In genomic region chr2:33318491-33318964, GRCm38 (mm10) we compare ENCODE assay signal across 12 mouse cellular contexts. TPM values are rescaled to one million over a fixed set of nuclear protein-coding genes. Genes with fewer than 3 reads are reported as not detected.
DNase-seq lines count a peak whose midpoint lies in the region; ATAC-seq and TF ChIP-seq lines count a peak whose summit lies in the region.
"Had no signal": no experiment of that assay in that cellular context is flagged by ENCODE, and none has a peak within 500 bp of the region (broad histone marks: within the 10 kb centered on the region; RNA-seq: fewer than 3 reads in every experiment).

No protein-coding gene starts in this region.

- no peak for TF ChIP-seq CTCF in kidney, adult 2 months (conservative IDR thresholded peaks at IDR 0.05; ENCODE audit: insufficient read depth, insufficient read length, low read depth, low read length)

- H3K36me3 ChIP-seq in forebrain, embryonic 13.5 days (ENCODE audit: poor library complexity, severe bottlenecking), result peaks cover 28% of the 10 kb centered on the region
- peaks cover 17% of the 10 kb centered on the region for H3K36me3 ChIP-seq in forebrain, embryonic 12.5 days (replicated peaks)
- no peaks in the 10 kb centered on the region for H3K36me3 ChIP-seq in hindbrain, embryonic 10.5 days
- H3K36me3 ChIP-seq in kidney, adult 2 months (ENCODE audit: control insufficient read depth, insufficient read depth, low read length), result no peaks in the 10 kb centered on the region
- H3K36me3 ChIP-seq: limb, embryonic 12.5 days had no signal

- no peak overlapping the region for H3K9ac ChIP-seq in forebrain, embryonic 13.5 days
- H3K9ac ChIP-seq in forebrain, embryonic 12.5 days, result no peak overlapping the region
- H3K9ac ChIP-seq: limb, embryonic 12.5 days had no signal

- TF ChIP-seq POLR2A in kidney, adult 2 months (IDR thresholded peaks at IDR 0.05; ENCODE audit: low read depth, low read length), result no peak

- H3K4me1 ChIP-seq in forebrain, embryonic 13.5 days, result peaks cover 24% of the 10 kb centered on the region
- H3K4me1 ChIP-seq in forebrain, embryonic 12.5 days, result peaks cover 19% of the 10 kb centered on the region
- H3K4me1 ChIP-seq in hindbrain, embryonic 10.5 days (replicated peaks), result peaks cover 43% of the 10 kb centered on the region
- no peaks in the 10 kb centered on the region for H3K4me1 ChIP-seq in kidney, adult 2 months (ENCODE audit: control insufficient read depth, insufficient read depth, low read length)

- H3K4me2 ChIP-seq in forebrain, embryonic 13.5 days, result no peak overlapping the region
- H3K4me2 ChIP-seq in forebrain, embryonic 12.5 days, result no peak overlapping the region
- H3K4me2 ChIP-seq: limb, embryonic 12.5 days had no signal

- 75% methylated on average over 8 of the region's 8 CpGs for WGBS in forebrain, embryonic 13.5 days
- WGBS in forebrain, embryonic 12.5 days, result 81% methylated on average over 8 of the region's 8 CpGs
- WGBS in hindbrain, embryonic 10.5 days, result 74% methylated on average over 8 of the region's 8 CpGs
- 60% methylated on average over 8 of the region's 8 CpGs for WGBS in kidney, adult 2 months

- H3K27me3 ChIP-seq in forebrain, embryonic 13.5 days, result no peaks in the 10 kb centered on the region
- H3K27me3 ChIP-seq in forebrain, embryonic 12.5 days, result no peaks in the 10 kb centered on the region
- peaks cover 47% of the 10 kb centered on the region for H3K27me3 ChIP-seq in hindbrain, embryonic 10.5 days (ENCODE audit: insufficient read depth, poor library complexity, severe bottlenecking)
- no peaks in the 10 kb centered on the region for H3K27me3 ChIP-seq in kidney, adult 2 months (replicated peaks; ENCODE audit: control insufficient read depth, insufficient read depth, low read length)
- H3K27me3 ChIP-seq: limb, embryonic 12.5 days had no signal

- ATAC-seq in forebrain, embryonic 13.5 days, result no peak
- no peak for ATAC-seq in forebrain, embryonic 12.5 days (ENCODE audit: low FRiP score)

- no peak overlapping the region for H3K4me3 ChIP-seq in forebrain, embryonic 13.5 days
- no peak overlapping the region for H3K4me3 ChIP-seq in forebrain, embryonic 12.5 days (replicated peaks)
- H3K4me3 ChIP-seq in hindbrain, embryonic 10.5 days, result no peak overlapping the region
- H3K4me3 ChIP-seq in kidney, adult 2 months (ENCODE audit: insufficient read depth, low read depth, low read length), result no peak overlapping the region
- H3K4me3 ChIP-seq: limb, embryonic 12.5 days had no signal

- peak; percentile 50 for DNase-seq in testis, postnatal 10 days (ENCODE audit: low spot score)
- no peak for DNase-seq in testis, postnatal 14 days (ENCODE audit: low spot score)
- peak; percentile 48 for DNase-seq in left cerebral cortex, adult 11 months (ENCODE audit: low spot score)
- DNase-seq in kidney, adult 11 months, result no peak
- DNase-seq in hindbrain, embryonic 10.5 days (ENCODE audit: low spot score), result no peak
- DNase-seq in kidney, adult 2 months, result no peak
- DNase-seq: adrenal gland, postnatal 10 days; kidney, adult 8-10 months had no signal

- H3K27ac ChIP-seq in forebrain, embryonic 13.5 days, result peak overlapping the region; percentile 54
- no peak overlapping the region for H3K27ac ChIP-seq in forebrain, embryonic 12.5 days
- H3K27ac ChIP-seq in hindbrain, embryonic 10.5 days, result no peak overlapping the region
- H3K27ac ChIP-seq in kidney, adult 2 months (ENCODE audit: insufficient read depth, low read depth, low read length), result no peak overlapping the region
- H3K27ac ChIP-seq: limb, embryonic 12.5 days; macrophage had no signal

- no peaks in the 10 kb centered on the region for H3K9me3 ChIP-seq in forebrain, embryonic 13.5 days (replicated peaks)
- H3K9me3 ChIP-seq in forebrain, embryonic 12.5 days, result no peaks in the 10 kb centered on the region
- no peaks in the 10 kb centered on the region for H3K9me3 ChIP-seq in hindbrain, embryonic 10.5 days
- H3K9me3 ChIP-seq: limb, embryonic 12.5 days had no signal

RNA-seq across cellular contexts. Expression of gene Ralgps1, which starts 52.8 kb away (rescaled TPM):
- 27.2 and 31.1 TPM in 2 replicates for polyA plus RNA-seq in forebrain, embryonic 13.5 days (2015; fragmentation: Nextera tagmentation; extraction: Ambion mirVana)
- 23.8 and 28.7 TPM in 2 replicates for polyA plus RNA-seq in forebrain, embryonic 12.5 days (2016; fragmentation: Nextera tagmentation; extraction: Ambion mirVana)
- polyA plus RNA-seq in hindbrain, embryonic 10.5 days (2016; fragmentation: Nextera tagmentation; extraction: Ambion mirVana), result 7.5 and 12.2 TPM in 2 replicates
- polyA plus RNA-seq in kidney, adult 2 months (2012; rRNA removed), result 4.9 and 5.6 TPM in 2 replicates

Comparison
In these comparisons a context has a peak if more than half of its experiments do, and no peak if none do; other contexts are left out.
1. DNase-seq: peak in testis, postnatal 10 days (single experiment) and left cerebral cortex, adult 11 months (single experiment); none in testis, postnatal 14 days (single experiment), kidney, adult 11 months (single experiment), hindbrain, embryonic 10.5 days (single experiment) and kidney, adult 2 months (single experiment).